Mouse (Mus musculus) hindbrain, embryonic 11.5 days (tissue): ENCODE data around the gene Mgat4e. TPM values are rescaled to one million over a fixed set of nuclear protein-coding genes. Genes with fewer than 3 reads are reported as not detected.

Experiments used
- ATAC-seq: fragments of 200-750 bp; cut with Nextera tagmentation; 2 replicates; pipeline ENCODE4 v1.8.0; 2017; ENCODE audit warnings: mild to moderate bottlenecking, moderate TSS enrichment, moderate library complexity; ENCODE audit not compliant: low FRiP score
- DNase-seq: peaks from one replicate; pipeline ENCODE4 v3.0.0-alpha.2; 2015; ENCODE audit warnings: low spot score
- H3K27ac ChIP-seq: fragments of 300-500 bp; sonication (generic); 2 replicates; pipeline ENCODE4 v1.5.1; 2014; ENCODE audit warnings: mild to moderate bottlenecking, low read depth, low read length
- H3K27me3 ChIP-seq: fragments of 300-500 bp; sonication (generic); 2 replicates; pipeline ENCODE4 v1.6.1; 2014; ENCODE audit warnings: mild to moderate bottlenecking, low read length, moderate library complexity, mixed read lengths; ENCODE audit not compliant: control insufficient read depth, insufficient read depth
- H3K36me3 ChIP-seq: fragments of 300-500 bp; sonication (generic); 2 replicates; pipeline ENCODE4 v1.6.1; 2014; ENCODE audit warnings: mild to moderate bottlenecking, low read length, moderate library complexity, mixed read lengths; ENCODE audit not compliant: control insufficient read depth, insufficient read depth
- H3K4me1 ChIP-seq: fragments of 300-500 bp; sonication (generic); replicated peaks from 2 replicates; pipeline ENCODE4 v1.6.1; 2014; ENCODE audit warnings: low read length, mixed read lengths; ENCODE audit not compliant: control insufficient read depth, insufficient read depth
- H3K4me2 ChIP-seq: fragments of 300-500 bp; sonication (generic); replicated peaks from 2 replicates; pipeline ENCODE4 v1.6.1; 2014; ENCODE audit warnings: mild to moderate bottlenecking, low read depth, low read length
- H3K4me3 ChIP-seq: fragments of 300-500 bp; sonication (generic); 2 replicates; pipeline ENCODE4 v1.5.1; 2014; ENCODE audit warnings: low read depth, low read length
- H3K9ac ChIP-seq: fragments of 300-500 bp; sonication (generic); 2 replicates; pipeline ENCODE4 v1.6.1; 2014; ENCODE audit warnings: low read depth, low read length
- H3K9me3 ChIP-seq: fragments of 300-500 bp; sonication (generic); 2 replicates; pipeline ENCODE4 v1.6.1; 2016; ENCODE audit warnings: low read length; ENCODE audit not compliant: control insufficient read depth
- WGBS: fragments of 180-500 bp; shearing (Covaris S2); extraction: QIAGEN DNeasy Blood & Tissue Kit; methylation state at CpG from one replicate; pipeline ENCODE4 v1.1.7; 2014; 5-methylcytosine and 5-hydroxymethylcytosine counted together
- polyA plus RNA-seq: library from polyadenylated mRNA; unstranded; fragments of >200 nt; fragmentation: Nextera tagmentation; extraction: Ambion mirVana; gene quantifications from 2 replicates; pipeline ENCODE4 v1.2.1, GENCODE M21; 2014

Mgat4e gene
- polyA plus RNA-seq, 1 experiment from 2014 or later, result not detected

- ATAC-seq (peak; percentile 98), DNase-seq (peak; percentile 99)
- H3K9me3 ChIP-seq, result no peaks in the 10 kb centered on the region
- peak within 1 kb of the TSS; percentile 76 for H3K9ac ChIP-seq
- no peaks in the 10 kb centered on the region for H3K4me1 ChIP-seq
- peak within 1 kb of the TSS; percentile 78 for H3K4me2 ChIP-seq
- H3K36me3 ChIP-seq, result no peaks in the 10 kb centered on the region
- H3K4me3 ChIP-seq, result peak within 1 kb of the TSS; percentile 71
- whole genome bisulfite sequencing, result under 1% methylated on average over 58 of the region's 58 CpGs
- no peaks in the 10 kb centered on the region for H3K27me3 ChIP-seq
- H3K27ac ChIP-seq, result peak within 1 kb of the TSS; percentile 87
Measured at GRCm38 (mm10) chr1:134494428-134495215, 54.9 kb downstream of the Mgat4e start, which contains the start of gene Rabif. TSS of gene Rabif (plus strand) at chr1:134494648.

- Histone ChIP-seq H3K9ac (peak overlapping the region; percentile 76), H3K27me3 (no peaks in the 10 kb centered on the region), H3K4me3 (peak overlapping the region; percentile 71), H3K4me1 (no peaks in the 10 kb centered on the region), H3K27ac (peak overlapping the region; percentile 33; the same call in 1 of the 2 replicates), H3K9me3 (no peaks in the 10 kb centered on the region), H3K36me3 (0 out of 2 replicates have a peak, but pooled peaks cover 3% of the 10 kb centered on the region), H3K4me2 (peak overlapping the region; percentile 78)
- WGBS, result 24% methylated on average over 5 of the region's 5 CpGs
- ATAC-seq (peak; percentile 0; the same call in 1 of the 2 replicates), DNase-seq (no peak)
Measured at GRCm38 (mm10) chr1:134493956-134494355, 55.5 kb downstream of the Mgat4e start.

DNA sequence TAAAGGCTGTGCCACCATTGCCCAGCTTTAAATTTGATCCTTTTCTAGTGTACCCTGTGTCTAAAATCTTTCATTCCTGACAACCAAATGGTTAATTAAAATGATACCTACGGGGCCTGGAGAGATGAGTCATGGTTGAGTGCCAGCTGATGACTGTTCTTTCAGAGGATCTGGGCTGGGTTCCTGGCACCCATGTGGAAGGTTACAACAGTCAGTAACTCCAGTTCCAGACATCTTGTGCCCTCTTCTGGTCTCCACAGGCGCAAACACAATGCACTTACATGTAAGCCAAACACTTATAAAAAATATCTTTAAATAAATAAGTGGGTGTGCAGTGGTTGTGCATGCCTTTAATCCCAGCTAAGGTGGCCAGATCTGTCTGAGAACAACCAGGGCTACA, 56.0 kb downstream of the Mgat4e start:
- H3K4me1 ChIP-seq, result no peaks in the 10 kb centered on the region
- no peak for ATAC-seq
- peak overlapping the region; percentile 76; the same call in 1 of the 2 replicates for H3K9ac ChIP-seq
- no peaks in the 10 kb centered on the region for H3K9me3 ChIP-seq
- H3K4me2 ChIP-seq, result no peak overlapping the region
- 91% methylated on average over 2 of the region's 2 CpGs for WGBS
- H3K36me3 ChIP-seq, result 0 out of 2 replicates have a peak, but pooled peaks cover 6% of the 10 kb centered on the region
- no peak overlapping the region for H3K4me3 ChIP-seq
- DNase-seq, result no peak
- H3K27ac ChIP-seq, result no peak overlapping the region
- H3K27me3 ChIP-seq, result no peaks in the 10 kb centered on the region

DNA sequence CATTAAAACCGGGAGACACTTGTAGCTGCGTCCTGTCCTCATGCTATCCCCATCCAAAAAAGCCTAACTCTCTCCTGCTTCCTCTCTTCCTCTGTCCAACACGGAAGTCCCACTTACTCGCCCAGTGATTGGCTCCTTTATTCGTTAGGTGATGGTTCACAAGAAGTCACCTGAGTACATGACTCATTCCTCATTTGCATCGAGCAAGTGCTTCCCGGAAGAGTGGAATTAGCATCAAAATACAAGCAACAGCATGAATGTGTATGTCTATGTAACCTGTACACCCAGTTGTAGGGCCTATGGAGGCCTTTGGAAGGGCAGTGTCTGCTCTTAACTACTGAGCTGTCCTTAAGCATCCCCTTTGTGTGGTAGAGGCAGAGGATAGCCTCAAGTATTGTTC, 57.2 kb downstream of the Mgat4e start:
- H3K9ac ChIP-seq, result no peak overlapping the region
- no peak for DNase-seq
- 0 out of 2 replicates have a peak, but pooled peaks cover 6% of the 10 kb centered on the region for H3K36me3 ChIP-seq
- 71% methylated on average over 7 of the region's 7 CpGs for WGBS
- no peak for ATAC-seq
- no peaks in the 10 kb centered on the region for H3K27me3 ChIP-seq
- H3K4me2 ChIP-seq, result no peak overlapping the region
- no peaks in the 10 kb centered on the region for H3K4me1 ChIP-seq
- H3K9me3 ChIP-seq, result no peaks in the 10 kb centered on the region
- no peak overlapping the region for H3K4me3 ChIP-seq
- no peak overlapping the region for H3K27ac ChIP-seq

Other genes with a start within 250 kb of the Mgat4e start
- gene Ppfia4, start 216.8 kb downstream of the Mgat4e start, polyA plus RNA-seq, result 1.9 and 2.1 TPM in 2 replicates
- gene Tmem183a, start 187.7 kb downstream of the Mgat4e start, polyA plus RNA-seq, result 126 and 128 TPM in 2 replicates
- gene 4933406M09Rik, start 163.7 kb downstream of the Mgat4e start, polyA plus RNA-seq, result not detected in 2 replicates
- 26.1 and 26.7 TPM in 2 replicates for gene Cyb5r1, start 144.1 kb downstream of the Mgat4e start, polyA plus RNA-seq
- 77.7 and 81.7 TPM in 2 replicates for gene Adipor1, start 134.3 kb downstream of the Mgat4e start, polyA plus RNA-seq
- gene Klhl12, start 94.2 kb downstream of the Mgat4e start, polyA plus RNA-seq, result 26.4 and 32.9 TPM in 2 replicates
- 51.8 and 54.5 TPM in 2 replicates for gene Rabif, start 55.0 kb downstream of the Mgat4e start, polyA plus RNA-seq
- gene Kdm5b, start 10.5 kb upstream of the Mgat4e start, polyA plus RNA-seq, result 94.7 and 102 TPM in 2 replicates
- gene Syt2, start 97.0 kb upstream of the Mgat4e start, polyA plus RNA-seq, result 3.0 and 4.1 TPM in 2 replicates